Mouse (Mus musculus) urinary bladder, adult 2 months (tissue): ENCODE results near the gene Oaz3. TPM values are rescaled to one million over a fixed set of nuclear protein-coding genes. Genes with fewer than 3 reads are reported as not detected.

Source experiments
- DNase-seq: peaks from one replicate; pipeline ENCODE4 v3.0.0; 2022; ENCODE audit warnings: low spot score
- polyA plus RNA-seq: library from polyadenylated mRNA; depleted of rRNA; stranded (reverse); fragments of >200 nt; gene quantifications from 2 replicates; pipeline ENCODE4 v1.2.3, GENCODE M21; 2012; rRNA removed

Oaz3 gene
- polyA plus RNA-seq: 0.29 and 0.43 TPM in 2 replicates

- DNase-seq: no peak
Measured at GRCm38 (mm10) chr3:94443597-94443964, at the start of gene Oaz3. Gene Oaz3, minus strand, starts transcription at chr3:94443915.

GRCm38 (mm10) chr3:94487581-94487980, 43.9 kb upstream of the Oaz3 start:
- no peak for DNase-seq

- no peak for DNase-seq
Measured at GRCm38 (mm10) chr3:94485922-94486321, 42.2 kb upstream of the Oaz3 start.

GRCm38 (mm10) chr3:94483790-94484439, 40.2 kb upstream of the Oaz3 start:
- no peak for DNase-seq

- DNase-seq: no peak
Measured at GRCm38 (mm10) chr3:94482764-94483385, 39.2 kb upstream of the Oaz3 start.

- no peak for DNase-seq
Measured at GRCm38 (mm10) chr3:94481429-94481828, 37.7 kb upstream of the Oaz3 start.

GRCm38 (mm10) chr3:94480291-94480884, 36.7 kb upstream of the Oaz3 start, which contains the start of gene Riiad1:
Gene Riiad1, minus strand, starts transcription at chr3:94480341.
- DNase-seq: no peak

- no peak for DNase-seq
Measured at GRCm38 (mm10) chr3:94479564-94479963, 35.8 kb upstream of the Oaz3 start.

- DNase-seq: no peak
Measured at GRCm38 (mm10) chr3:94478591-94479169, 35.0 kb upstream of the Oaz3 start.

GRCm38 (mm10) chr3:94477981-94478422, 34.3 kb upstream of the Oaz3 start, which contains the start of gene Celf3:
Gene Celf3, plus strand, starts transcription at chr3:94478295.
- DNase-seq: no peak

- DNase-seq: no peak
Measured at GRCm38 (mm10) chr3:94477444-94477843, 33.7 kb upstream of the Oaz3 start.

GRCm38 (mm10) chr3:94476301-94477035, 32.8 kb upstream of the Oaz3 start:
- DNase-seq: no peak

- no peak for DNase-seq
Measured at GRCm38 (mm10) chr3:94473567-94474232, 30.0 kb upstream of the Oaz3 start.

- no peak for DNase-seq
Measured at GRCm38 (mm10) chr3:94473115-94473505, 29.4 kb upstream of the Oaz3 start.

- DNase-seq: no peak
Measured at GRCm38 (mm10) chr3:94472447-94473114, 28.9 kb upstream of the Oaz3 start.

- no peak for DNase-seq
Measured at GRCm38 (mm10) chr3:94468931-94469330, 25.2 kb upstream of the Oaz3 start.

GRCm38 (mm10) chr3:94465632-94466430, 22.1 kb upstream of the Oaz3 start:
- no peak for DNase-seq

- no peak for DNase-seq
Measured at GRCm38 (mm10) chr3:94463926-94464578, 20.3 kb upstream of the Oaz3 start.

- no peak for DNase-seq
Measured at GRCm38 (mm10) chr3:94459834-94460233, 16.1 kb upstream of the Oaz3 start.
